Mouse (Mus musculus) lung, postnatal 14 days (tissue): Measurements from ENCODE around the gene Tmem198b.
"Not testable (repeated sequence)": the region's sequence is repeated elsewhere in the genome, so short reads cannot be mapped to it uniquely, and the experiment has no call there.

Experiments used
- DNase-seq: peaks from one replicate; pipeline ENCODE4 v3.0.0; 2021

Gene Tmem198b

GRCm38 (mm10) chr10:128804271-128805091, at the start of gene Tmem198b:
Gene Tmem198b (minus strand): TSS chr10:128804370.
- peak; percentile 70 for DNase-seq

DNA sequence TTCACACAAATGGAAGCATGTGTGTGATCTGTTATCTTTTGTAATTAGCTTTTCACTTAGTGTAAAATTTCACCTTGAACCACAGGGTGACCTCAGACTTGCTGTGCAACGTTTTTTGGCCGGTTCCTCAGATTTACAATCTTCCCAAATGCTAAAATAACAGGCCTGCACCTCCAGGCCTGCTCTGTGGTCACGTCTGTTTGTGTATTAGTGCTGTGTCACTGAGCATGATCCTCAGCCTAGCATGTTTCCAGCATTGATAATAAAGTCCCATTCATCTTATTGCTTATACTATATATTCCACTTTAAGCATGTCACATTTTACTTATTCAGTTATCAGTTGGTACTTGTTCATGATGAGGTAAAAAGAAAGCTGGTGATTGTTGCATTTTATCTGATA, 46.2 kb upstream of the Tmem198b start:
- DNase-seq, result no peak

GRCm38 (mm10) chr10:128848426-128848825, 44.3 kb upstream of the Tmem198b start:
- no peak for DNase-seq

GRCm38 (mm10) chr10:128846664-128847063, 42.5 kb upstream of the Tmem198b start:
- DNase-seq, result no peak

- peak; percentile 24 for DNase-seq
Measured at GRCm38 (mm10) chr10:128845516-128845915, 41.3 kb upstream of the Tmem198b start.

GRCm38 (mm10) chr10:128843260-128843659, 39.1 kb upstream of the Tmem198b start:
- DNase-seq, result no peak

DNA sequence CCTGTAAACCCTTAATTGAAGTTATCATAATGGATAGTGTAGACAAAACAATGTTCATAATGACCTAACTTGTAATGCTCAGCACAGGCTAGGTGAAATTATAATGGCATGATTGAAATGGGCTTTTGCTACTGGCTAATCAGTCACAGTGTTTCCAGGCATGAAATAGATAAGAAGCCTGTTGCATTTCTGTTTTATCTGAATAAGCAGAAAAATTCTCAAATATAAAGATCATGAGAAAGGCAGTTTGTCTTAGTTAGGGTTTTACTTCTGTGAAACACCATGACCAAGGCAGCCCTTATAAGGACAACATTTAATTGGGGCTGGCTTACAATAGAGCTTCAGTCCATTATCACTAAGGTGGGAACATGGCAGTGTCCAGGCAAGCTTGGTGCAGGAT, 36.4 kb upstream of the Tmem198b start:
- DNase-seq, result no peak

- no peak for DNase-seq
Measured at GRCm38 (mm10) chr10:128839434-128839833, 35.3 kb upstream of the Tmem198b start.

GRCm38 (mm10) chr10:128837400-128837799, 33.2 kb upstream of the Tmem198b start:
- no peak for DNase-seq

- DNase-seq, result no peak
Measured at GRCm38 (mm10) chr10:128823821-128824220, 19.7 kb upstream of the Tmem198b start.

- not testable (repeated sequence) for DNase-seq
Measured at GRCm38 (mm10) chr10:128823087-128823486, 18.9 kb upstream of the Tmem198b start.

- DNase-seq, result no peak
Measured at GRCm38 (mm10) chr10:128822135-128822534, 18.0 kb upstream of the Tmem198b start.

- peak; percentile 99 for DNase-seq
Measured at GRCm38 (mm10) chr10:128821358-128822056, 17.3 kb upstream of the Tmem198b start, which contains the start of gene Ormdl2. Gene Ormdl2 (minus strand): TSS chr10:128821645.

GRCm38 (mm10) chr10:128820217-128820616, 16.0 kb upstream of the Tmem198b start:
- no peak for DNase-seq

DNA sequence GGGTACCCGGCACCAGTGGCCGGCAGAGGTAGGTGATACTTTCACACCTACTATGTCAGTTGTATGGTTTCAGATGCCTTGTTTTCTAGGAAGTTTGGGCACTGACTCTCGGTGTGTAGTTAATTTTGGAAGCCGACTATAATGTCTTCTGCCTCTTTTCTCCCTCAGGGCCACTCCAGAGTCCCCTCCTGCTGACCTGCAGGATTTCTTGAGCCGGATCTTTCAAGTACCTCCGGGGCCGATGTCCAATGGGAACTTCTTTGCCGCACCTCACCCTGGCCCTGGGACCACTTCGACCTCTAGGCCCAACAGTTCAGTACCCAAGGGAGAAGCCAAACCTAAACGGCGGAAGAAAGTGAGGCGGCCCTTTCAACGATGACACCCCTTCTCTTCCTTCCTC, 12.9 kb upstream of the Tmem198b start, which contains the start of gene Sarnp:
Gene Sarnp, plus strand, starts transcription at position 301 of the 400 bp plus-strand sequence.
- no peak for DNase-seq

- no peak for DNase-seq
Measured at GRCm38 (mm10) chr10:128807018-128807417, 2.8 kb upstream of the Tmem198b start.

DNA sequence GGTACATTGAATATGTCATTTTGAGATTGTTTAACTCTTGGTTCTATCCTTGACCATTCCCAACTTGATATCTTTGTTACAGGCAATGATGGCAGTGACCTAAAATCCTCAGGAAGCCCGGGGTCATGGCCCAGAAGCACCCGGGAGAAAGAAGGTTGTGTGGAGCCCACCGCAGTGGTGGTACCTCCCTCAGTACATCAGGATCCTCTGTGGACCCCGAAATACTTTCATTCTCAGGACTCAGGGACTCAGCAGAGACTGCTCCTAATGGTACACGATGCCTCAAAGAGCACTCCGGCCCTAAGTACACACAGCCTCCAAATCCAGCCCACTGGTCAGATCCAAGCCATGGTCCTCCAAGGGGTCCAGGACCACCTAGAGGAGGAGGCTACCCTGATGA, 1.9 kb upstream of the Tmem198b start:
- DNase-seq, result no peak

GRCm38 (mm10) chr10:128805092-128806000, 1.2 kb upstream of the Tmem198b start:
- peak; percentile 96 for DNase-seq

GRCm38 (mm10) chr10:128803771-128804270, 349 bp downstream of the Tmem198b start, which contains the start of gene Dnajc14:
Gene Dnajc14 (plus strand): TSS chr10:128804062.
- DNase-seq, result peak; percentile 62

- DNase-seq, result no peak
Measured at GRCm38 (mm10) chr10:128803361-128803760, 809 bp downstream of the Tmem198b start.

- DNase-seq, result no peak
Measured at GRCm38 (mm10) chr10:128802956-128803355, 1.2 kb downstream of the Tmem198b start.

DNA sequence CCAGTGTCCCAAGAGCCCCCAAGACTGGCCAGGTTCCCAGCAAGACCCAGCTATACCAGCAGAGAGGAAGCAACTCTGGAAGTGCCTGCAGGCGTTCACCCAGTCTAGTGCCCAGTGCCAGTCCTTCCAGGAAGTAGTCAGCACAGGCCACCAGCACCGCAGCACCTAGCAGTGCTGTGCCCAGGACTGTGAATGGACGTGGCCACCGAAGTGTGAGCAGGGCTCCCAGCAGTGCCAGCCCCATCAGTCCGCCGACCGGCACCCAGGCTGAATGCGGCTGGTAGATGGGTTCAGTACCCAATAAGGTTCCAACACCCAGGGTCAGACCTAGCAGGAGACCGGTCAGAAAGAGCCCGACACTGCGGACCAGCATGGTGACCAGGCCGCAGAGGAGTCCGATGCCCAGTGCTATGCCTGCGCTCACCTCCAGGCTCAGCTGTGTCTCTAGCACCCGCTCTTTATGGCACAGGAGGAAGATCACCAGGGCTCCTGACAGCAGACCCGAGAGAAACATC, 2.1 kb downstream of the Tmem198b start:
- no peak for DNase-seq
